Mouse (Mus musculus): ENCODE data around the gene Eif4e.
"Not testable (repeated sequence)": the region's sequence is repeated elsewhere in the genome, so short reads cannot be mapped to it uniquely, and the experiment has no call there.

The Eif4e gene

DNA sequence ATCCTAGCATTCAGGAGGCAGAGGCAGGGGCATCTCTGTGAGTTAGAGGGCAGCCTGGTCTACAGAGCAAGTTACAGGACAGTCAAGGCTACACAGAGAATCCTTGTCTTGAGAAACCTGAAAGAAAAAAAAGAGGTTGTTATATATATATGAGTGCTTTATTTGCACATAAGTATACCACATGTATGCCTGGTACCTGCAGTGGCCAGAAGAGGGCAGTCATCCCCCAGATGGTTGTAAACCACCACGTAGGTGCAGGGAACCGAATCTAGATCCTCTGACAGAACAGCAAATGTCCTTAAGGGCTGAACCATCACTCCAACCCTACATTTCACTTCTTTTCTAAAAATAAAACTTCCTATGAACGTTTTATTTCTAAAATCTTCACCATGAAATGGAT is 8.1 kb upstream of the Eif4e start:
- no peak for DNase-seq (ENCODE audit: low spot score)

DNA sequence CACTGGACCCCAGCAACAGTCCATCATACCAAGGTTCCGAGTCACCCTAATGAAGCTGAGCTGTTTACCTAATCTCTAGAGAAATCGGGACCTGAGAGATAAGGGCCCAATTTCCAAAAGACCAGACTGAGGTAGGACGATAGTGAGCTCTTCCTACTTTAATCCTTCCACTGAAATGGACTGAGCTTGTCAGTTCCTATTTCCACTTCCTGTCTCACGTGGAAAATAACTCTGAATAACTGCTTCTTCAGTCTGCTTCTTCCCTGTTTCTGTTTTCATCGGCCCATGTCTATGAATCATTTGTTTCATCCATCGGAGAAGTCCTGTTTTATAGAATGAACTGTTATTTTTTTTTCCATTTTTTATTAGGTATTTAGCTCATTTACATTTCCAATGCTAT is 6.8 kb upstream of the Eif4e start:
- DNase-seq (ENCODE audit: low spot score) = no peak

GRCm38 (mm10) chr3:138523956-138524355 is 2.0 kb upstream of the Eif4e start:
- DNase-seq (ENCODE audit: low spot score) = no peak

DNA sequence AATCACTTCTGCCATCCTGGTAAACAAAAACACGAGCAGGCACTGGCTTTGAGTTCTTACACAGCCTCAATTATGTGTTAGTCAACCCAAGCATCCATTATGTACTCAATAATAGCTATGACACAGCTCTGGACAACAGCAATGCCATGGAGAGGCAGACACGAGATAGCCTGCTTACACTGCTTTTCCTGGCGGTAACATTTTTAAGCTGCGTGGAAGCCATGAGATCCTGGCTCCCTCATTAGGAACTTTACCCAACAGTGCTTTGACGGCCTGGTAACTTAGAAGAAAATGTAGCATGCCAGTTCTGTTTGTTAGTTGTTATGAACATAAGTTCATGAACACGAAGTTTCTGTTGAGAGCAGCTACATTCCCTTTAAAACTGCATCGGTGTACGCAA is 485 bp upstream of the Eif4e start:
- no peak for DNase-seq (ENCODE audit: low spot score)

DNA sequence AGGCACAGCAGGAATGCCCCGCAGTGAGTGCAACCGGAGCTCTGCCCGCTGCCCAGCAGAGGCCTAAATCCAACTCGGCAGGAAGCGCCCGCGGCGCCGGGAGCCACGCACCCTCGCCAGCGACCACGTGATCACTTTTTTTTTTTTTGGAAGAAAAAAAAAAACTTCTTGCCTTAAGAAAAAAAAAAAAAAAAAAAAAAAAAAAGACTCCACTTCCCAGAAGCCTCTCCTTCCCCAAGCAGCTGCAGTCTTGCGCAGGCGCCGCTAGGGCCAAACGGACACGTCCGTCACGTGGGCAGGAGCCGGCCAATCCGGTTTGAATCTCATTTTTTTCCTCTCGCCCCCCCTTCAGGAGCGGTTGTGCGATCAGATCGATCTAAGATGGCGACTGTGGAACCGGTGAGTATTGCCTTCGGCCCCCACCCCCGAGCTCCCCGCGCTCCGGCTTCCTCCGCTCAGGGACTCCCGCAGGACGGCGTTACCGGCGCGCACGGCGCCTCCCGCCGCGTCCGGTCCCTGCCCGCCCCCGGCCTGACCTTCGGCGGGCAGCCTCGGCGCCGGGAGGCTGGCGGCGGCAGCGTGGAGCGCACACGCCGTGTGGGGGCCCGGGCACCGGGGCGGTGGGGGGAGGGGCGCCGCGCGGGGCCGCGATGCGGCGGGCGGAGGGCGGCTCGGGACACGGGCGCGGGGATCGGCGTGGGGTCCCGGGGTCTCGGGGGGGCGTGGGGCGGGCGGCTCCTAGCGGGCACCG is 1.1 kb downstream of the Eif4e start:
- peak; percentile 100 for DNase-seq (ENCODE audit: low spot score)

- DNase-seq (ENCODE audit: low spot score) = peak; percentile 86
These were observed 1.8 kb downstream of the Eif4e start for GRCm38 (mm10) chr3:138527667-138528231.

- no peak for DNase-seq (ENCODE audit: low spot score)
These were observed 2.3 kb downstream of the Eif4e start for GRCm38 (mm10) chr3:138528265-138528664.

- DNase-seq (ENCODE audit: low spot score) = no peak
These were observed 4.8 kb downstream of the Eif4e start for GRCm38 (mm10) chr3:138530578-138531478.

- no peak for DNase-seq (ENCODE audit: low spot score)
These were observed 5.7 kb downstream of the Eif4e start for GRCm38 (mm10) chr3:138531479-138532181.

- DNase-seq (ENCODE audit: low spot score) = no peak
These were observed 6.8 kb downstream of the Eif4e start for GRCm38 (mm10) chr3:138532764-138533163.

DNA sequence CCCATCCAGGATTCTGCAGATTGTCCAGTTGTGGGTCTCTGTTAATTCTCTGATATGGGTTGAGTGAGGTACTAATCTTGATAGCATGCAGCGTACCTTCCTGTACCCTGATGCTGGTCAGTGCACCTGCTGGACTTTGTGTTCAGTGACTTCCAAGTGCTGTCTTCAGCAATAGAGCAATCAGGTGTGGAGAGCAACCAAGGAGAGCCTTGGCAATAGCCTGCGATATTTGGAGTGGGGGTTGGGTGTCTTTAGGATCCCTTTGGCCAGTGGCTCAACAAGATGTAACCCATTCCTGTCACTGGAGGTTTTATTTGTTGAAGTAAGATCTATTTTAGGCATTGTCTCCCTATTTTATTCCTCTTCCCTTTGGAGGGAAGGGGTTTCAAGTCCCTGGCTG is 10.1 kb downstream of the Eif4e start:
- DNase-seq (ENCODE audit: low spot score) = no peak

- DNase-seq (ENCODE audit: low spot score) = no peak
These were observed 16.6 kb downstream of the Eif4e start for GRCm38 (mm10) chr3:138542621-138543020.

DNA sequence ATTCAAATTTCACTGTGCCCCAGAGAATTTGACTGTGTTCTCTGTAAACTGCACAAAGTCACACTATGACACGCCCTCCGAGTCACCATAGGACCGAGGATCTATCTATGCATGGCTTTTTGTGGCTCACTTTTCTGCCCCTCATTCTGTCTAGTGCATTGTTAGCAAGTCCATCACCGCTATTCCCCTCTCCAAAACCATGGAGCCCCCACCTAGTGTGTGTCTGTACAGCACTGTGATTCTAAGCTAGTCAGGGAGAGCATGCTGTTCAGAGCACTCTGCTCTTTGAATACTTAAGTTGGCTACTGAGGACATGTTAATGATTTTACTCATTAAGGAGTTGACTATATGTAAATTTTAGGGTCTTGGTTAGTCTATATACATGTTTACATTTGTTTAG is 18.1 kb downstream of the Eif4e start:
- no peak for DNase-seq (ENCODE audit: low spot score)

GRCm38 (mm10) chr3:138546678-138547077 is 20.7 kb downstream of the Eif4e start:
- no peak for DNase-seq (ENCODE audit: low spot score)

DNA sequence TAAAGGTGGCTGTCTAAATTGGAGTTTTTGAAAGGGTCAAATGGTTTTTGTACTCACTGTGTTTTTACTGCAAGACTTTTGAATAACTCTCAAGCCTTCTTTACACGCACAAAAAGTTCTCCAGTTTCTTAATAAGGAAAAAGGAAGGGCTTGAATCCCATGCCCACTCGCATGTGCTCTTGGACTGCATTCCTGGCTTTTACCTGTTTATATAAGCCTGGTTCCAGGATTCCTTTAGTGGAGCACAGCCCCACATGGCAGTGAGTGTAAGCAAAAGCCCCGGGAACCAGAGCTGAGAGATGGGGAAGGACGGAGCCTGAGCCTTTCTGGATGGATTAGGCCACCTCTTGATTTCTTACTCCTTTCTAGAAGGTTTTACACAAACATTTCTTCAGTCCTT is 23.1 kb downstream of the Eif4e start:
- DNase-seq (ENCODE audit: low spot score) = no peak

DNA sequence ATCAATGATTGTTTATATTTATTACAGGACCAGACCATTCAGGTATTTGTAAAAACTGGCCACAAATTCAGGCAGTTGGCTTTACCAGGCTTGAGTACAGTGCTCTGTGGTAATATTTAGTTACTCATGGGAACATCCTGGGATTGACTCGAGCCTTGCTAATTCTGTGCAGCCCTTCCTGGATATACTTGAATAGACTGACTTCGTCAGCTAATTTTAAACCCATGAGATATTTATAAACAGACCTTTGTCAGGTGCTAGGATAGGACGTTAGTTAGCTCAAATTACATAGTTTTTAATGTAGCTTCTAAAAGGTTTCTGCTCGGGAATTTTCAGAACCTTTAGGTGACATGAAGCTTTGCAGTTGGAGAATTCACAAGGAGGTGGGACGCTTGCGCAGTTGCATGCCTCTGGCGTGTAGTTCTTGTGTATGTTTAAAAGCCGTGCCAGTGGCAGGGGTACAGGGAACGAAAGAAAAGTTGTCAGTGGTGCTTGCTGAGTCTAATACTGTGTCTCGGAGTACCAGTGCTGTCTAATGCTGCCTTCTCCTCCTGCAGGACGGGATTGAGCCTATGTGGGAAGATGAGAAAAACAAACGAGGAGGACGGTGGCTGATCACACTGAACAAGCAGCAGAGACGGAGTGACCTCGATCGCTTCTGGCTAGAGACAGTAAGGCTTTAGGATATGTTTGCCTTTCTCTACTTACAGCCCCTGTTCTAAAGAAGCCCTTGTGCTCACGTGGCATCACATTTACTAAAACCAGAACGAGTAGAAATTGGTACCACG is 24.6 kb downstream of the Eif4e start:
- DNase-seq (ENCODE audit: low spot score) = no peak

DNA sequence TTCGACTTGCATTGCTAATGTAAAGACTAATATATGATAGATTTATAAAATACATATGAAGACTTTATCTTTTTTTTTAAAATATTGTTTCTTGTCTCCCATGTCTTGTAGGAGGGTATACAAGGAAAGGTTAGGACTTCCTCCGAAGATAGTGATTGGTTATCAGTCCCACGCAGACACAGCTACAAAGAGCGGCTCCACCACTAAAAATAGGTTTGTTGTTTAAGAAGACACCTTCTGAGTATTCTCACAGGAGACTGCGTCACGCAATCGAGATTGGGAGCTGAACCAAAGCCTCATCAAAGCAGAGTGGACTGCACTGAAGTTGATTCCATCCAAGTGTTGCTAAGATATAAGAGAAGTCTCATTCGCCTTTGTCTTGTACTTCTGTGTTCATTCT is 29.3 kb downstream of the Eif4e start:
- not testable (repeated sequence) for DNase-seq (ENCODE audit: low spot score)

DNA sequence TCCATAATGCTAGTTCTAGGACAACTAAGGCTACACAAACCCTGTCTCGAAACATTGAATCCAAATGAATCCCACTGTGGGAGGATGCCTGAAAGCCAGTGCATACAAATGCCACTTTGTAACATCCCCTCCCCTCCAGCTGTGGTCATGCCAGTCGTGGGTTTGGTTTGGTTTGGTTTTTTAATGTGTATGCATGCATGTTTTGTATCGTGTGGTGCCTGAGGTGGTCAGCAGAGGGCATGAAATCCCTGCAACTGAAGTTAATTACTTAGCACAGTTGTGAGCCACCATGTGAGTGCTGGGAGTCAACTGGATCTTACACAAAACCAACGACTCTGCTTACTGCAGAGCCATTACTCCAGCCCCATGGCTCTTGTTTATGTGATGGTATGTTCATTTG is 32.5 kb downstream of the Eif4e start:
- peak; percentile 24 for DNase-seq (ENCODE audit: low spot score)

DNA sequence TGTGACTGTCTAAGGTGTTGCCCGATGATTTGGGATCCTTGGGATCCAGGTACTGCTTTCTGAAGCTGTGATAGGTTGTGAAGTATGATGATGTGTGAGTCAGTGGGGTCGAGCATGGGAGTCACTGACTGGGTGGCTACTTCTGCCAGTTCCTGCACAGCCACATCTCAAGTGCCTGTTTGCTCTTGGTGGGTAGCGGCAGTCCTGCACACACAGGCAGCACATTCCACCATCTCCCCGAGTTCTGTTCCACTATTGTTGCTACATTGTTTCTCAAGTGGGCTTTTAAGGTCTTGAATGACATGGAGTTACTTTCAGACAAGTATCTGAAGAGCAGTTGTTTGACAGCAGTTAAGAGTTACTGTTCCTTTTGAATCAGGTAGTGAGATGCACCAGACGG is 34.3 kb downstream of the Eif4e start:
- DNase-seq (ENCODE audit: low spot score) = peak; percentile 16

- DNase-seq (ENCODE audit: low spot score) = no peak
These were observed 34.9 kb downstream of the Eif4e start for GRCm38 (mm10) chr3:138560886-138561285.

- no peak for DNase-seq (ENCODE audit: low spot score)
These were observed 52.9 kb downstream of the Eif4e start for GRCm38 (mm10) chr3:138578867-138579266.

DNA sequence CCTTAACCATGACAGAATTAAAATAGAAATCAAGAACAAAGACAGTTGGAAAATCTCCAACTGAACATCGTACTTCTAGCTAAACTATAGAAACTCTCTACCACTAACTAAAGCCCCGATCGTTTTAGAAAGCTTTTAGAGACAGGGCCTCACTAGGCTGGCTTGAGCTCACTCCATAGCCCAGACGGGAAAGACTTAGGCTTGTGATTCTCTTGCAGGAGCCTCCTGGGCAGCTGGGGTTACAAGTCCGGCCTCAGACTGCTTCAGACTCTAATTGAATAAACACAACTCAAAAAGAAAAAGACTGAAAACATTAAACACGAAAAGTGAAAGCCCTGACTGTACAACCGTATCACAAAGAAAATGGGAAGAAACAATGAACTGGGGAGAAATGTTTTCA is 60.2 kb downstream of the Eif4e start:
- DNase-seq (ENCODE audit: low spot score) = no peak
